7 mouse cellular contexts compared by ENCODE assay signal in genomic region chr6:122801801-122802514, GRCm38 (mm10). TPM values are rescaled to one million over a fixed set of nuclear protein-coding genes. Genes with fewer than 3 reads are reported as not detected.
A peak's percentile ranks its signal among the peaks of the same experiment; 100 is the strongest.
DNase-seq lines count a peak whose midpoint lies in the region; ATAC-seq and TF ChIP-seq lines count a peak whose summit lies in the region.

No protein-coding gene starts in this region.

- H3K4me3 ChIP-seq in heart, embryonic 12.5 days = peak overlapping the region; percentile 69
- H3K4me3 ChIP-seq in layer of hippocampus, adult 2 months = peak overlapping the region; percentile 68
- H3K4me3 ChIP-seq in megakaryocyte, embryonic 14.5 days (replicated peaks) = peak overlapping the region; percentile 96

- peak; percentile 67 for DNase-seq in CD4-positive, CD25-positive, alpha-beta regulatory T cell, adult 2 months (ENCODE audit: low read depth, low spot score)
- DNase-seq in ES-CJ7 (ENCODE audit: low read depth, low spot score) = peak; percentile 56
- peak; percentile 61 for DNase-seq in embryo, embryonic 10.5 days (ENCODE audit: low spot score)
- DNase-seq in layer of hippocampus, adult 2 months (ENCODE audit: low spot score in 2 of 2) = no peak
- peak; percentile 63 to 76 for DNase-seq in spleen, postnatal 10 days (ENCODE audit: low spot score in 2 of 2)

- no peaks in the 10 kb centered on the region for H3K9me3 ChIP-seq in heart, embryonic 12.5 days (replicated peaks)
- H3K9me3 ChIP-seq in megakaryocyte, embryonic 14.5 days = no peaks in the 10 kb centered on the region

- H3K27me3 ChIP-seq in heart, embryonic 12.5 days (replicated peaks) = 0 out of 2 replicates have a peak, but pooled peaks cover 4% of the 10 kb centered on the region
- peaks cover 12% of the 10 kb centered on the region for H3K27me3 ChIP-seq in megakaryocyte, embryonic 14.5 days (replicated peaks)

- peak overlapping the region; percentile 100 for H3K4me2 ChIP-seq in heart, embryonic 12.5 days

- H3K4me1 ChIP-seq in heart, embryonic 12.5 days (replicated peaks) = peaks cover 8% of the 10 kb centered on the region
- peaks cover 38% of the 10 kb centered on the region for H3K4me1 ChIP-seq in megakaryocyte, embryonic 14.5 days

- H3K27ac ChIP-seq in heart, embryonic 12.5 days (ENCODE audit: poor library complexity, severe bottlenecking) = no peak overlapping the region
- peak overlapping the region; percentile 96 for H3K27ac ChIP-seq in layer of hippocampus, adult 2 months

- no peaks in the 10 kb centered on the region for H3K36me3 ChIP-seq in heart, embryonic 12.5 days
- H3K36me3 ChIP-seq in megakaryocyte, embryonic 14.5 days (replicated peaks; ENCODE audit: low read length) = peaks cover 12% of the 10 kb centered on the region

- peak; percentile 66 for ATAC-seq in heart, embryonic 12.5 days (ENCODE audit: insufficient number of reproducible peaks, low FRiP score)

- H3K9ac ChIP-seq in heart, embryonic 12.5 days = peak overlapping the region; percentile 83

- no peak for TF ChIP-seq CTCF in layer of hippocampus, adult 2 months (conservative IDR thresholded peaks at IDR 0.05)

- 2% methylated on average over 34 of the region's 34 CpGs for WGBS in heart, embryonic 12.5 days

RNA-seq across cellular contexts. Expression of gene Slc2a3, which starts 0.5 kb away (rescaled TPM):
- 26.6 and 27.7 TPM in 2 replicates for polyA plus RNA-seq in heart, embryonic 12.5 days (2016; fragmentation: Nextera tagmentation; extraction: Ambion mirVana)
- 100 to 1,000 TPM; 104 to 109 TPM for total RNA-seq in layer of hippocampus, adult 2 months (2021)
- 188 and 291 TPM in 2 replicates for polyA plus RNA-seq in megakaryocyte, embryonic 14.5 days (2012; ENCODE audit: insufficient read depth, low replicate concordance)

RNA-seq across cellular contexts. Expression of gene Foxj2, which starts 17.8 kb away (rescaled TPM):
- polyA plus RNA-seq in heart, embryonic 12.5 days (2016; fragmentation: Nextera tagmentation; extraction: Ambion mirVana) = 7.8 and 8.4 TPM in 2 replicates
- 10 to 100 TPM; 28.8 to 30.7 TPM for total RNA-seq in layer of hippocampus, adult 2 months (2021)
- polyA plus RNA-seq in megakaryocyte, embryonic 14.5 days (2012; ENCODE audit: insufficient read depth, low replicate concordance) = 7.7 and 9.2 TPM in 2 replicates

RNA-seq across cellular contexts. Expression of gene C3ar1, which starts 54.0 kb away (rescaled TPM):
- 1.4 and 1.7 TPM in 2 replicates for polyA plus RNA-seq in heart, embryonic 12.5 days (2016; fragmentation: Nextera tagmentation; extraction: Ambion mirVana)
- total RNA-seq in layer of hippocampus, adult 2 months (2021) = under 1 TPM; 0.54 to 0.61 TPM
- polyA plus RNA-seq in megakaryocyte, embryonic 14.5 days (2012; ENCODE audit: insufficient read depth, low replicate concordance) = 0.50 and 2.6 TPM in 2 replicates

Comparison
In these comparisons a context has a peak if more than half of its experiments do, and no peak if none do; other contexts are left out.
1. DNase-seq: peak in CD4-positive, CD25-positive, alpha-beta regulatory T cell, adult 2 months (single experiment), ES-CJ7 (single experiment), embryo, embryonic 10.5 days (single experiment) and spleen, postnatal 10 days (2 of 2); none in layer of hippocampus, adult 2 months (0 of 2).
2. Peak in every context shown above with its lines, with median percentiles within 50 percentile points of each other: H3K4me3 ChIP-seq.